Mouse (Mus musculus): ENCODE measurements around the gene E130309D02Rik. TPM values are rescaled to one million over a fixed set of nuclear protein-coding genes. Genes with fewer than 3 reads are reported as not detected.

Gene E130309D02Rik
- total RNA-seq, 1 experiment from 2014 or later: 20.7 TPM

DNA sequence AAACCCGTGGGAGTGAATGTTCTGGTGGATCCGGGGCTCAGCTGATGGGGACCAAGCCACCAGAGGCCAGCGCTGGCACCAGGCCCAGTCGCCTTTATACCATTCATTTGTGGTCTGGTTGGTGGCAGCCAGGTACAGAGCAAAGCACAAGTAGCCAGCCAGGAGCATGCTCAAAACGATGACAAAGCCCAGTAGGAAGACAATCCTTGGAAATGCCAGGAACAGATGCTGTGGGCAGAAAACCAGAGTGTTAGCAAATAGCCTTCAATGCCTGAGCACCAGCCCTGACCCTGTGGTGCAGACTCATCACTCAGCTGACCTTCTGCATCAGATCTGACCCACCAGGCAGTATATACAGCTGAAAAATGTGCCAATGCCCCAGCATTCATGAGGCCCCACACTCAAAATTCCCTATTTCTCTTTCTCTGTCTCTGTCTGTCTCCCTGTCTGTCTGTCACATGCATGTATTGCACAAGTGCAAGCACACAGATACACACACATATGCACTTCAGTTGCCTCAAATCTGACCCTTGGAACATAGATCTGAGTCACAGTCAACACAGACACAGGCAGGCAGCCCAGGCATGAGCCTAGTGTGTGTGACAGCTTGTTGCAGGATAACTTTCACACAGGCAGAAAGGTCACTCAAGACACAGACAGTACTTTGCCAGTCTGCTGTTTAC is 1.6 kb upstream of the E130309D02Rik start:
- ATAC-seq (replicated peaks in 1 of 2; ENCODE audit: insufficient read depth in 1 of 2, low FRiP score in 2 of 2, low TSS enrichment in 1 of 2, low read depth in 1 of 2, poor library complexity in 2 of 2, severe bottlenecking in 2 of 2): no peak

DNA sequence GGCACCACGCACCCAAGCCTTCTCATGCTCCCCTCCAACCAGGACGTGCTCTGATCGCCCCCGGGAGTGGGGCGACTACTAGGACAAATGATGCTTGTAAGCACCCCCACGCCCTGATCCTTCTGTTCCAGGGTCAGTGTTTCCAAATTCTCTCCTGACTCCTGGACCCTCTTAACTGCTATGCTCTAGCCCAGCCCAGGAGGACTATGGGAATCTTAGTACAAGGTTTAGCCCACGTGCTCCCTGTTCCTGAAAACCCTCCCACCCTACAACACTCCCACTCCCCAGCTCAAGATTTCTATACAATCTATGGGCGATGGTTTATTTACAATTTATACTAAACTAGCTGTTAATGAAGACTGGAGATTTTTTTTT is 341 bp upstream of the E130309D02Rik start:
- ATAC-seq (replicated peaks in 1 of 2; ENCODE audit: insufficient read depth in 1 of 2, low FRiP score in 2 of 2, low TSS enrichment in 1 of 2, low read depth in 1 of 2, poor library complexity in 2 of 2, severe bottlenecking in 2 of 2): no peak

DNA sequence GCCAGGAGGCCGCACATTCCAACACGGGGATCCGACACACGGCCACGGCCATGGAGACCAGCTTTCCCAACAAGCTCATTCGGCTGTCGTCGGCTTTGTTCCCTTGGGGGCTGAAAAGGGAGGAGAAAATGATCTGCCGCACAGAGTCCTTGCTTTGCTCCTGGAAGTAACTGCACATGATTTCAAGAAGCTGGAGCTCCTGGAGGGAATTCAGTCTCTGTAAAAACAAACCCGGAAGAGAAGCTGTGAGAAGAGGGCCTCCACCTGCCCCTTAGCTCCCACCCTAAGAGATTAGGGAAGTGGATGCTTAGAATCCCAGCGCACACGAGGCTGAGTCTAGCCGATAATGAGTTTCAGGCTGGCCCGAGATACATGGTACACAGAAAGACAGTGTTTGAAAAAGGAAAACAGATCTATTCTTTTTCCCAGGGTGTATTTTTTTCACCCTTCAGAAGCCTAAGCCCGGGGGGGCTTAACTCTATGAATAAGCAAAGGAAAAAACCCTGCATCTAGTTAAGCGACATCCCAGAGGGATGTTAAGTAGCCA is 904 bp downstream of the E130309D02Rik start:
- 0 out of 4 replicates have a peak, but pooled peaks of 1 of the 2 experiments have one; percentile 28 for ATAC-seq (replicated peaks in 1 of 2; ENCODE audit: insufficient read depth in 1 of 2, low FRiP score in 2 of 2, low TSS enrichment in 1 of 2, low read depth in 1 of 2, poor library complexity in 2 of 2, severe bottlenecking in 2 of 2)

DNA sequence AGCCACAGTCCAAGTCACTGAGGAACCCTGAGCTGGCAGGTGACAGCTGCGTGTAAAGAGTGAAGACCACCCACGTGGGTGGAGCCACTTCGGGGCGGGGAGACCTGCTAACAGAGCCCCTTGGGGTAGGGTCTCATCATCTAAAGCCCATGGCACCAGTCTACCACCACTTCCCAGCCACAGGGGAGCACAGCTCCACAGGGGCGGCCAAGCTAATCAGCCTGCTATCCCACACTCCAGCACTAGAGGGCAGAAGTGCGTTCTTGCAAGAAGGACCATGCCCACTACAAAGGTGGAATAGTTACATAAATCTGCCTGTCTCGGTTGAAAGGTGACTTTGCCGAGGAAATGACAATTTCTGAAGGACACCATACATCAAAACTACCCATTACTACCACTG is 3.3 kb downstream of the E130309D02Rik start:
- peak; percentile 42 to 59; a peak in 2 of 4 replicates for ATAC-seq (replicated peaks in 1 of 2; ENCODE audit: insufficient read depth in 1 of 2, low FRiP score in 2 of 2, low TSS enrichment in 1 of 2, low read depth in 1 of 2, poor library complexity in 2 of 2, severe bottlenecking in 2 of 2)

DNA sequence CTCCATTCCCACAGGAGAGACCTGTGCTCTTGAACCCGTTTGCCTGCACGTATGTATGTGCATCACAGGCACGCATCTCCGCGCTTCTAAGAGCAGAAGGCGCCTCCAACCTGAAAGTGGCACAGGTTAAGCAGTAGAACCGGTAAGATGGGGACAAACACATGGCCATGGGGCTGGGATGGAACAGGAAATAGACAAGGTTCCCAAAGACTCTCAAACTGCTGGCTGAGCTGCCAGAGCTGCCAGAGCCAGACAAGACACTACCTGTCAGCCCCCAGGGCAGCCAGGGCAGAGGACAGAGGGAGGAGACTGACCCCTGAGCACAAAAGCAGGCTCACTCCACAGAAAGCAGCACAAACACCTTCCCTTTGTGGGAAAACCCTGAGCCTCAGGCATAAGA is 5.2 kb downstream of the E130309D02Rik start:
- ATAC-seq (replicated peaks in 1 of 2; ENCODE audit: insufficient read depth in 1 of 2, low FRiP score in 2 of 2, low TSS enrichment in 1 of 2, low read depth in 1 of 2, poor library complexity in 2 of 2, severe bottlenecking in 2 of 2): no peak

DNA sequence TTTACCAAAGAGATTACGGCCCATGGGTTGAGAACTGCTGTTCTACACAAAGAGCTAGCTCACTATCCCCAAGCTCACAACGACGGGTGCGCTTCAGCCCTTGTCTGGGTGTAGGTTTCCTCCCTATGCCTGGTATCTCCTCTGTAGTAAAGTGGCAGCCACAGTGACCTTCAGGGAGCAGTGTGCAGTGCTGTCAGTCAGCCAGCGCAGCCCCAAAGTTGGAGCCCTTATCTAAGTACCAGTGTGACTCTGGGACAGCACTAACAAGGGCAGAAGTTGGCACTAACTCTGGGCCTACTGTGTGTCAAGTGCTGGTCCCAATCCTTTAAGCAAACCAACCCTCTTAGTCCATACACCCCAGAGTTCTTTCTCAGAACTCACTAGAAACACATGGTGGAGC is 6.3 kb downstream of the E130309D02Rik start:
- ATAC-seq (replicated peaks in 1 of 2; ENCODE audit: insufficient read depth in 1 of 2, low FRiP score in 2 of 2, low TSS enrichment in 1 of 2, low read depth in 1 of 2, poor library complexity in 2 of 2, severe bottlenecking in 2 of 2): no peak

DNA sequence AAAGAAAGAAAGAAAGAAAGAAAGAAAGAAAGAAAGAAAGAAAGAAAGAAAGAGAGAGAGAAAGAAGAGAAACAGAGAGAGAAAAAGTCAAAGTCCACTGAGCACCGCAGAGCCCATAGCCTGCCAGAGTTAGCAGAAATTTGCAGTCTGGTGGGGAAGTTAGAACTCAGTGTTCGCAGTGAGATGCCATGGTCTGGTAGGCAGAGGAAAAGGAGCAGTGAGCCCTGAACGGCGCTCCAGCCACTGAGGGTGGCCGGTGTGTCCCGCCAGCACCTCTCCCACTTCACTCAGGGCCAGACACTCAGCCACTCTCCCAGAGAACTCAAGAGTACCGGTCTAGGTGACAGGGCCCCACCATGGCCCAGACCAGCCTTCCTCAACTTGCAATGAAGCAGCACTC is 10.9 kb downstream of the E130309D02Rik start:
- ATAC-seq (replicated peaks in 1 of 2; ENCODE audit: insufficient read depth in 1 of 2, low FRiP score in 2 of 2, low TSS enrichment in 1 of 2, low read depth in 1 of 2, poor library complexity in 2 of 2, severe bottlenecking in 2 of 2): no peak

DNA sequence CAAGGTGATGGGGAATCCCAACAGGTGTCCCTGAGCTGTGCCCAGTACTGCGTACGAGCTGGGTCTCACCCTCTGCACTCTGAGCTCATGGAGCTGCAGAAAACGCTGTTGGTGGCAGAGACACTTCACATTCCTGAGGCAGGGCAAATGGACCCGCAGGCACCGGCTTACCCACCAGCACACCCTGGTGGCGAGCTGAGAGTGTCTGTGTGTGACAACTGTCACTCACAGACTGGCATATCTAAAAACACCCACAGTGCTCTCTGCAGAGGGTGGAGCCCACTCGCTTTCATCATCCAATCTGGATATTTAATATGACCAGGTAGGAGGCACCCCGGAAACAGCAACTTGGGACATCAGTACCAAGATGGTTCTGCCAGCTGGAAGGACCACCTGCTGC is 13.9 kb downstream of the E130309D02Rik start:
- ATAC-seq (replicated peaks in 1 of 2; ENCODE audit: insufficient read depth in 1 of 2, low FRiP score in 2 of 2, low TSS enrichment in 1 of 2, low read depth in 1 of 2, poor library complexity in 2 of 2, severe bottlenecking in 2 of 2): no peak

DNA sequence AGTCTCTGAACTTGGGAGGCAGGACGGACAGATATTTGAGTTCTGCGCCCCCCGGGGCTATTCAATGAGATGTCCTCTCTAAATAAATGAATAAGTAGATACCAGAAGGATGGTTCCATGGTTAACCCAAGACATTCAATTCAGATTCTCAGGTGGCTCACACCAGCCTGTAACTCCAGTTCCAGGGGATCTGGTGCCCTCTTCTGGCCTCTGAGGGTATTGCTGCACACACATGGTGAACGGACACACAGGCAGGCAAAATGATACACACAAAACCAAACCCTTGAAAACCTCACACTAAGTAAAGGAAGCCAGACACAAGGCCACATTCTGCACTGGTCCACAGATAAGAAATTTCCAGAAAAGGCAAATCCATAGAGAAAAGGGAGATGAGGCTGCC is 15.5 kb downstream of the E130309D02Rik start:
- no peak for ATAC-seq (replicated peaks in 1 of 2; ENCODE audit: insufficient read depth in 1 of 2, low FRiP score in 2 of 2, low TSS enrichment in 1 of 2, low read depth in 1 of 2, poor library complexity in 2 of 2, severe bottlenecking in 2 of 2)

DNA sequence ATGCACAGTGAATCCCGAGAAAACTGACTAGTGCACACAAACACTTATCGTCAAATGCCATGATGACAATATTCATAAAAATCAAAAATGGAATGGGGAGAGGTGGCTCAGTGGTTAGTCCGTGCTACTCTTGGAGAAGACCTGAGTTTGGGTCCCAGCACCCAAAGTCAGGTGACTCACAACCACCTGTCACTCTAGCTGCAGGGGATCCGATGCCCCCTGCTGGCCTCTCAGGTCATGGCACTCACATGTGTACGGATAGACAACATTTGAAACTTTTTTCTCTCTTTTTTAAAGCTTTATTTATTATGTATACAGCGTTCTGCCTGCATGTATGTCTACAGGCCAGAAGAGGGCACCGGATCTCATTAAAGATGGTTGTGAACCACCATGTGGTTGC is 16.8 kb downstream of the E130309D02Rik start:
- ATAC-seq (replicated peaks in 1 of 2; ENCODE audit: insufficient read depth in 1 of 2, low FRiP score in 2 of 2, low TSS enrichment in 1 of 2, low read depth in 1 of 2, poor library complexity in 2 of 2, severe bottlenecking in 2 of 2): no peak

DNA sequence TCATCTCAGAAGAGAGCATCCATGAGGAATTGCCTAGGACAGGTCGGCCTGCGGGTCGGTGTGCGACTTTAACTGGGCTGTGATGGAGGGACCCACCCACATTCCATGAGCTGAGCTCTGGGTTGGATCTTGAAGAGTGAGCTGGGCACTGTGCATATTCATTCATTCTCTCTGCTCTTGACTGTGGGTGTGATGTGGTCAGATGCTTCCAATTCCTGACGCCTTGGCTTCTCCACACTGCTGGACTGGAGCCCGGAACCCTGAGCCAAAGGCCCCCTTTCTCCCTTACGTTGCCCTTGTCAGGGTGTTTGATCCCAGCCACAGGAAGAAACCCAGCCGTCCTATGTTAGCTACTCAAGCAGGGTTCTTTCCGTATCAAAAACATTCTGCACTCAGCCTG is 17.2 kb downstream of the E130309D02Rik start:
- ATAC-seq (replicated peaks in 1 of 2; ENCODE audit: insufficient read depth in 1 of 2, low FRiP score in 2 of 2, low TSS enrichment in 1 of 2, low read depth in 1 of 2, poor library complexity in 2 of 2, severe bottlenecking in 2 of 2): no peak

DNA sequence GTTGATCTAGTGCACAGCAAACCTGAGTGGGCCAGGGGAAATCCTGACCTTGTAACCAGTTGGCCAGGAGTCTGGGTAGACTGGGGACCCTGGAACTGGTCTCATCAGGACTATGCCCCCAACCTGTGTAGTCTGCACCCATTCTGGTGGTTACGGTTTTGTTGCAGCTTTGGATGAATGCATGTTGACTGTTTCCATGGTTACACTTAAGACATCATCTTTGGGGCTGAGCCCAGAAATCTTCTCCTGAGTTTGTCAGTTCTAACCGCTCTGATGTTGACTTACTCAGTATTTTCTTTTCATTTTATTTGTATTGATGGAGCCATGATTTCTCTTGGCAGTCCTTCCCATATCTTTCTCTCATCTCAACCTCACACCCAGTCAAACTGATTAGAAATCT is 19.8 kb downstream of the E130309D02Rik start:
- ATAC-seq (replicated peaks in 1 of 2; ENCODE audit: insufficient read depth in 1 of 2, low FRiP score in 2 of 2, low TSS enrichment in 1 of 2, low read depth in 1 of 2, poor library complexity in 2 of 2, severe bottlenecking in 2 of 2): no peak

DNA sequence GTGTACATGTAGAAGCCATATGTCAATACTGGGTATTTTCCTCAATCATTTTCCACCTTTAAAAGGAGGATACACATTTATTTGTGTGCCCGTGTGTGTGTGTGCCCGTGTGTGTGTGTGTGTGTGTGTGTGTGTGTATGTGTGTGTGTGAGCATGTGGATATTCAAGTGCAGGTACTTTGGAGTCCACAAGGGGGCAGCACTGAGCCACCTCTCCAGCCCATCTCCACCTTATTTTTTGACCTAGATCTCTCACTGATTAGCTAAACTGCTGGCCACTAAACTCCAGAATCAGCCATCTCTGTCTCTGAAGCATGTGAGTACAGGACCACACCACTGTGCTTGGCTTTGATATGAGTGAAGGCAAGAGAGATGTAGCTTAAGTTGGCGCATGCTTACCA is 20.3 kb downstream of the E130309D02Rik start:
- no peak for ATAC-seq (replicated peaks in 1 of 2; ENCODE audit: insufficient read depth in 1 of 2, low FRiP score in 2 of 2, low TSS enrichment in 1 of 2, low read depth in 1 of 2, poor library complexity in 2 of 2, severe bottlenecking in 2 of 2)

DNA sequence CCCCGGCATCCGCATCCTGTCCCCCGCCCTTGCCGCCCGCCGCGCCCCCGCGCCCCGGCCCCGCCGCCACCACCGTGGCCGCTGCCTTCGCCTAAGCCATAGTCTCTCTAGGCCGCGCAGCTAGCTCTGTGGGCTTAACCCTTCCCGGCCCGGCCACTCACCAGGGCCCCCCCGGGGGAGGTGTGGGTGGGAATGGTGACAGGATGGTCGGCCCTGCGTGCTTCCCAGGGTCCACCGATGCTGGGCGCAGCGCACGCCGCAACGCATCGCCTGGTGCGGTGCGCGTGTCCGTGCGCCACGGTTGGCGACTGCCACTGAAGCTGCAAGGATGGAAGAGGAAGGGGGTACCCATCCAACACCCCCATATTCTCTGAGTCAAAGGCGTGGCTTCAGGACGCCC is 21.8 kb downstream of the E130309D02Rik start, which contains the start of gene Zfp853:
TSS of gene Zfp853 (minus strand) at position 220 of the 400 bp plus-strand sequence.
- ATAC-seq (replicated peaks in 1 of 2; ENCODE audit: insufficient read depth in 1 of 2, low FRiP score in 2 of 2, low TSS enrichment in 1 of 2, low read depth in 1 of 2, poor library complexity in 2 of 2, severe bottlenecking in 2 of 2): no peak

DNA sequence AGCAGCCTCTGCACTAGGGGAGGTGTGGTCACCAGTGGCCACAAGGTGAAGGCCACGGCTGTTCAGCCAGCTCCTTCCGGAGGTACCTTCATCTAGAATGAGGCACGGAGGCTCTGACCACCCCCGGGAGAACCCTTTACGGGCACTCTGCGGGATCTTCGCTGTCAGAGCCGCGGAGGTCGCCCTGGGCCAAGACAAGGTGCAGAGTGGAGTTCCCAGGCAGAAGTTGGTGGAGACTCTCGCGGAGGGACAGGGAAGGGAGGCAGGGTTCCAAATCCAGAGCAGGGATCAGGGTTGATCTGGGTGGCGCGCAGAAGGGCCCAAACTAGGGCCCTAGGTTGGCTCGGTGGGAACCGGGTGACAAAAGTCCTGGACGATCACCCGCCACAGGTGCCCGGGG is 22.3 kb downstream of the E130309D02Rik start:
- ATAC-seq (replicated peaks in 1 of 2; ENCODE audit: insufficient read depth in 1 of 2, low FRiP score in 2 of 2, low TSS enrichment in 1 of 2, low read depth in 1 of 2, poor library complexity in 2 of 2, severe bottlenecking in 2 of 2): no peak

DNA sequence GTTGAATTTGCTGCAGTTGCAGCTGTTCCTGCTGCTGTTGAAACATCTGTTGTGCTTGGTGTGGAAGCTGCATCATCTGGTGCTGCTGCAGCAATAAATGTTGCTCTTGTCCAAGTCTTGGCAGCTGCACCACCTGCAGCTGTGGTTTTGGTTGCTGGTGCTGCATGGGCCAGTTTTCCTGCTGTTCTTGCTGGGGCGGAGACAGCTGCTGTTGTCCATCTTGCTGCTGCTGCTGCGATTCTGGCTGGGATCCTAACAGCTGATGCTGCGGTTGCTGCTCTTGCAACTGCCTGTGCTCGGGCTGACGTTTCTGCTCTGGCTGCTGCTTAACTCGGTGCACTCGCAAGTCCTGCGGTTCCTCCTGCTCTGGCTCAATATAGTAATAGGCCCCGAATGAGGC is 25.9 kb downstream of the E130309D02Rik start:
- ATAC-seq (replicated peaks in 1 of 2; ENCODE audit: insufficient read depth in 1 of 2, low FRiP score in 2 of 2, low TSS enrichment in 1 of 2, low read depth in 1 of 2, poor library complexity in 2 of 2, severe bottlenecking in 2 of 2): no peak

DNA sequence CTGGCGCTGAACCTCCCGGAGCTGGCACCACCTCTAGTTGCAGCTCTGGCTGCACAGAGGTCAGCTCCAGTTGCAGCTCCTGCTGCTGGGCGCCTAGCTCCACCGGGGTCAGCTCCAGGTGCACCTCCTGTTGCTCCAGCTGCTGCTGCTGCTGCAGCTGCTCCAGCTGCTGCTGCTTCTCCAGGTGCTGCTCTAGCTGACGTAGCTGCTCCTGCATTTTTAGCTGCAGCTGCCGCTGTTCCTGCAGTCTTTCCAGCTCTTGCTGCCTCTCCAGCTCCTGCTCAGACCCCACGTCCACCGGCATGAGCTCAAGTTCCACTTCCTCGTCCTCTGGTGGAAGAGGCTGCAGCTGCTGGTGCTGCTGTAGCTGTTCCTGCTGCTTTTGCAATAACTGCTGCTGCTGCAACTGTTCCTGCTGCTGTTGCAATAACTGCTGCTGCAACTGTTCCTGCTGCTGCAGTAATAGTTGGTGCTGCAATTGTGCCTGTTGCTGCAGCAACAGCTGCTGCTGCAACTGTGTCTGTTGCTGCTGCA is 26.7 kb downstream of the E130309D02Rik start:
- peak in 1 of 2 experiments; percentile 33; a peak in 1 of 4 replicates for ATAC-seq (replicated peaks in 1 of 2; ENCODE audit: insufficient read depth in 1 of 2, low FRiP score in 2 of 2, low TSS enrichment in 1 of 2, low read depth in 1 of 2, poor library complexity in 2 of 2, severe bottlenecking in 2 of 2)

DNA sequence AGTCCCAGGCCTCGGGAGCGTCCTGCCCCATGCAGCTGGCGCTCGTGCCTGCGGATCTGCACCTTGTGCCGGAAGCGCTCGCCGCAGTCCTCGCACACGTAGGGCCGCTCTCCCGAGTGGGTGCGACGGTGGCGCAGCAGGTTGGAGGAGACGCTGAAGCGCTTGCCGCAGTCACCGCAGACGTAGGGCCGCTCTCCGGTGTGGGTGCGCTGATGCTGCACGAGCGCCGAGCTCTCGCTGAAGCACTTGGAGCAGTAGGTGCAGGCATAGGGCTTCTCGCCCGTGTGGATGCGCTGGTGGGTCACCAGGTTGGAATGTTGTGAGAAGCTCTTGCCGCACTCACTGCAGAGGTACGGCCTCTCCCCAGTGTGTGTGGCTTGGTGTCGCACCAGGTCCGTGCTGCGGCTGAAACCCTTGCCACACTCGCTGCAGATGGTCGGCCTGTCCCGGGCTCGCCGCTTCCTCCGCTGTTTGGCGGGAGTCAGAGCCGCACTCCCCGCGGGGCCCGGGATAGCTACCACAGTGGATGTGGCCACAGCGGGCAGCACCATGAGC is 27.3 kb downstream of the E130309D02Rik start:
- ATAC-seq (replicated peaks in 1 of 2; ENCODE audit: insufficient read depth in 1 of 2, low FRiP score in 2 of 2, low TSS enrichment in 1 of 2, low read depth in 1 of 2, poor library complexity in 2 of 2, severe bottlenecking in 2 of 2): peak; percentile 52 to 53; a peak in 3 of 4 replicates
